Mouse (Mus musculus): ENCODE measurements around the gene Trappc1.

DNA sequence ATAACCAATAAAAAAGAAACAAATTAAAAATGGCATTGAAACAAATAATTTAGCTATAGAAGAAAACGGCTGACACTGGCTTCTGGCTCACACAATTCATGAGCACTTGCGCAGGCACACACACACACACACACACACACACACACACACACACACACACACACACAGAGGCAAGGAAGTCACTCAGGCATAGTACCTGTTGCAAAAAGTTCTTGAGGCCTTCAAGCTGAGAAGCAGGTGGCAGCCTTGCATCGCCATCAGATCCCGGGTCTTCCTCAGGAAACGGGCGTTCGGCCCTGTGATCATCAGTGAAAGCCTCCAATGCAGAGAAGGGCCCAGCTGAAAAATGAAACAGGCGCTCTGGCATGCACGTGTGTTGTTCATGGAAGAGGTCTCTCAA is 18.5 kb upstream of the Trappc1 start:
- TF ChIP-seq CTCF (IDR thresholded peaks at IDR 0.05; ENCODE audit: insufficient read depth, low read length) = no peak
- no peak for TF ChIP-seq POLR2A (IDR thresholded peaks at IDR 0.05; ENCODE audit: borderline replicate concordance, extremely low read depth, low read depth, low read length)
